Mouse (Mus musculus): Measurements from ENCODE around the gene Akap13.
A peak's percentile ranks its signal among the peaks of the same experiment; 100 is the strongest.

The Akap13 gene

DNA sequence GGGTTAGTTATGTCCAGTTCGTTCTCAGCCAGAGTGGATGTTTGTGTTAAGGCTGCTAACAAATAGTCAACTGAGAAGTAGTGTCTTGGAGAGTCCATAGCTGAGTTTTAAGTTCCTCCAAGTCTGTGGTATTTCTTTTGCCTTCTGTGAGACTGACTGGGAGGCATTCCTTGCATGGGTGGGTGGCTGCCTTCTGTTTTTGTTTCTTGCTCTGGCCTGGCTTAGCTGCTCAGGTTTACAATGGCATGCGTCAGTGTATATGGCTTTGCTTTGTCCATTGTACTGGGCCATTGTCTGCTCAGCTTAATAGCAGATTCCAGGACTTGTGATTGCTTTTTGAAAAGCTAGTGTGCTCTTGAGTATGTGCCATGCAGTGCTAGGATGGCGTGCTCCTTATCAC, 65.9 kb downstream of the Akap13 start:
- DNase-seq = no peak

- DNase-seq = no peak
Observed at GRCm38 (mm10) chr7:75522226-75522625, 66.9 kb downstream of the Akap13 start.

GRCm38 (mm10) chr7:75524789-75525569, 69.6 kb downstream of the Akap13 start:
- no peak for DNase-seq

- DNase-seq = no peak
Observed at GRCm38 (mm10) chr7:75525716-75526401, 70.5 kb downstream of the Akap13 start.

GRCm38 (mm10) chr7:75528751-75529150, 73.4 kb downstream of the Akap13 start:
- peak; percentile 44 for DNase-seq

DNA sequence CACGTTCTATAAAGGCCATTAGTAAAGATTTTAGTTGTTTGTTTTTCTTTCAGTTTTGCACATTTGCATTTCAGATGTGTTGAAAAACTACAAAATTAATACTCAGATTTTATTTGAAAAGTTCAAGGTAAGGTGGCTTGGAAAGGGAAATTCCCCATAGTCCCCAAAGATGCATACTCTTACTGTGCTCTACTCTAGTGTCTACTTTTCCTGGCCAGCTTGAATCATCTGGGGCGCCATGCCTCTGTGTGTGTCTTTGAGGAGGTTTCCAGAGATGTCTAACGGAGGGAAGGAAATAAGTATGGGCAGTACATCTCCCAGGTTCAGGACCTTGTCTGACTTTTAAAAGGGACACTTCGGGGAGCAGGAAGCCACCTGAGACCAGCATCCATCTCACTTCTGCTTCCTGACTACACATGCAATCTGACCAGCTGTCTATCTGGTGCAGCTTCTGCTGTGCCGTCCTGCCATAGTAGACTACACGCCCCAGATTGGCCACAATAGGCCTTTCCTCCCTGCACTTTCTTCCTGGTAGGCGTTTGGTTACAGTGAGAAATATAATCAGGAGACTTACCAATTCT, 74.6 kb downstream of the Akap13 start:
- no peak for DNase-seq

GRCm38 (mm10) chr7:75530642-75531041, 75.3 kb downstream of the Akap13 start:
- DNase-seq = no peak

DNA sequence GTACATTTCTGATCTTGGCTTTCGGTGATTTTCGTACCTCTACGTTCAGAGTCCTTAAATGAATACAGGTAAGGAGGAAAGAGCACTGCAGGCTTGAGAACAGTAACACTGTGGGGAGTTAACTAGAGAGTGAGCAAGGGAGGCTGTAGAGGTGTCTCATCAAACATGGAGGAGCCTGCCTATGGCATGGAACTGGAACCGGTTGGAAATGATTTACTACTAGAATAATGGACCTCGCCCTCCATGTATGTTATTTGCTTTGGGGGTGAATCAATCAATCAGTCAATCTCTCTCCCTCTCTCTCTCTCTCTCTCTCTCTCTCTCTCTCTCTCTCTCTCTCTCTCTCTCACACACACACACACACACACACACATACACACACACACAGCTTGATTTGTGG, 77.7 kb downstream of the Akap13 start:
- no peak for DNase-seq

GRCm38 (mm10) chr7:75536298-75536697, 81.0 kb downstream of the Akap13 start:
- DNase-seq = no peak

- no peak for DNase-seq
Observed at GRCm38 (mm10) chr7:75537567-75537966, 82.2 kb downstream of the Akap13 start.

DNA sequence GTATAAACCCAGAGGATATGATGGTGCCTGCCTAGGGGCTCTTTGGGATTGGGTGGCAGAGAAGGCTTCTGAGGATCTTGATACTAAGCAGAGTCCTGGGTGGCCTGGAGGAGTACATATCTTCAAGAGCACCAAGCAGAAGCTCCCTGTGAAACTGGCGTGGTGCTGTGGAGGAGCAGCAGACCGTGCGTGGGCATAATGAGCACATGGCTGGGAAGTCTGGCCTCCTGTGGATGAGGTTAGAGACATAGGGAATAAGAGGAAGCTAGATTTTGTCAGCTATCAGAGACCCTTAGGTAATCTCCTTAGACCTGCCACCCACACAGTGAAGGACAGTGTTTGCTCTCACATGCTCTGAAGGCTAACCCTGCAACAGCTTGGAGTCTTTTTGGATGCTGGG, 83.2 kb downstream of the Akap13 start:
- no peak for DNase-seq

DNA sequence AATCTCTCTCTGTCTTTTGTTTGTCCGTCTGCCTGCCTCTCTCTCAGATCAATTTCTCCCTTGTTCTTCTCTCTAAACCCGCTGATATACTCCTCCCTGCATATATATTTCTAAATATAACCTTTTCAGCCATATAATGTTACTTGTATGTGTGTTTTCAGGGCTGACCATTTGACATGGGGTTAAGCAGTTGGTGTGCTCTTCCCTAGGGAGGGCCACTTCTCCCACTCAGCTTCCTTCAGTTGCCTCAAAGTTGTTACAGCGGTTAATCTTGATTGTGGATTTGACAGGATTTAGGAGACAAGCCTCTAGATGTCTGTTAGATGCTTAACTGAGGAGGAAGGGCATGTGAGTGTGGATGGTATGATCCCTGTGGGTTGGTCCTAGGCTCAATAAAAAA, 83.8 kb downstream of the Akap13 start:
- DNase-seq = no peak

DNA sequence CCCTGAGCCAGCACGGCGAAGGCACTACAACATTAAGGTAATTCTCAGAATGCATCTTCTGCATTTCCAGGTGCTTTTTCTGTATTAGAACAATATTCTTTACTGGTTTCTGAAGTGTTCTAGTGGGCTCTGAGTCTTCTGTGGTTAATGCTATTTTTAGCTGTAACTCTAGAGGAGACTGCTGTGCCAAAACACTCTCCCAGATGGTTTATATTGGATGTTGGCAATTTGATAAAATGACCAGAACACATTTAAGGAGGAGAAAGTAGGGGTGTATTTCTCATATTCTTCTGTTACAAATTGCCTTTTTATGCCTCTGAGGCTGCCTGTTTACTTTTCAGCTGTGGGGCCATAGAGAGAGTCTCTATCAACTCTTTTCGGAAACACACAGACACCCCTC, 94.5 kb downstream of the Akap13 start:
- DNase-seq = no peak

DNA sequence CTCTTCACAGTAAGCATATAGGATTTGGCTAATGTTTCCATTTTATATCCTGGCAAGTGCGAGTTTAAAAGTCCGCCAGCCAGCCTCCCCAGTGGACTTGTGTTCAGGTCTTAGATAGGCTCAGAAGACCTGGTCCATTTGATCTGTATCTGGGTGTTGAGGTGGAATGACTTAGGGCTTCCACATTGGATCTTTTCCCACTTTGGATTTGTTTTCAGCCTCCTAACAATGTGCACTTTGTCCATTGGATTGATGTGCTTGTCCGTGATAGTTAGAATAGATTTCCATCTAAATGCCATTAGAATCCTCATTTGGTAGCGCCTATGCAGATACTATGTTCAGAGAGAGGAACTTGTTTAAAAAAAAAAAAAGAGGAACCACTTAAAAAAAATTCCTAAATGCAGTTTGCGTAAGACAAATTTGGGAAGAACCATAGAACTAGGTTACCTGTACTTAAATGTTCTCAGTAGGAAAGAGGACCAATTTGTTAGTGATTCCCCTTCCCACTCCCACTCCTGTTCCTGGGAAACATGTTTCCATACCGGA, 95.5 kb downstream of the Akap13 start:
- no peak for DNase-seq

DNA sequence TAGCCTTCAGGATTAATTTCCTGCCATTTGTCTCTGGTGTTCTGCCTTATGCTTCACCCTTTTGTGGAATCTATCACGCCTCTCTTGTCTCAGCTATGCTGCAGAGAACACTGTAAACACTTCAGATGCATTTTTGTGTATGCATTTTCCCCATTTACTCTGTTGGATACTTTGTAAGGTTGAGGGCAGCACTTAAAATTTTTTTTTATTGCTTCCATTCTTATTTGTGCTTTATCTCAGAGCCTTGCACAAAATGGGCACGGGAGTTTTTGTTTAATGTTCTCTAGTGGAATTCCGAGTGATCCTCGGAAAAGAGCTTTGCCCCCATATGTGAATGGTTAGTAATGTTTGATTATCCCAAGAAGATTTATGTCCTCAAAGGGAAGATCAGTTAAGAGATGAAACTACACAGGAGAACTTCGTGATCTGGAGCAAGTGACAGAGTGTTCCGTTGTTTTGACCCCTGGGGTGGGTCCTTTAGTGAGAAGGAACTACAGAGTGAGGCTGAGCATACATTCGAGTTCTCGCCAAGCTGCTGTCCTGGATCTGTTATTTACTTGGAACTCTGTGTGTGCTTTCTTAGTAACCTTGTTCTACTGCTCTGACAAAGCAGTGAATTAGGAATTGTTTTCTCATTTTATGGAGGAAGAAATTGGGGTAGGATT, 97.8 kb downstream of the Akap13 start:
- DNase-seq = no peak

DNA sequence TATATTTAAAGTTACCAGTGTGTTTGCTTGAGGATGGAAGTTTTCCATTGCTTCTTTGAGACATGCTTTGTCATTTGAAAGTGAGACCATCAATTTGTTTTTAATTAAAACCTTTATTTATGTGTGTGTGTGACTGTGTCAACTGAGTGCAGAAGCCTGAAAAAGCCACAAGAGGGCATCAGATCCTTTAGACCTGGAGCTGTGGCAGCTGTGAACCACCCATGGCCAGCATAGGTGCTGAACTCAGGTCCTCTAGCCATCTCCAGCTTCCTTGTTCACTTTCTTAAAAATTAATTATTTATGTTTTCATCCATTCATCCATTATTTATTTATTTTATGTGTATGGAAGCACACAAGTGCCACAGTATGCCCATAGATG, 98.3 kb downstream of the Akap13 start:
- DNase-seq = no peak

- DNase-seq = no peak
Observed at GRCm38 (mm10) chr7:75554065-75554464, 98.7 kb downstream of the Akap13 start.

- DNase-seq = no peak
Observed at GRCm38 (mm10) chr7:75555940-75556339, 100.6 kb downstream of the Akap13 start.

DNA sequence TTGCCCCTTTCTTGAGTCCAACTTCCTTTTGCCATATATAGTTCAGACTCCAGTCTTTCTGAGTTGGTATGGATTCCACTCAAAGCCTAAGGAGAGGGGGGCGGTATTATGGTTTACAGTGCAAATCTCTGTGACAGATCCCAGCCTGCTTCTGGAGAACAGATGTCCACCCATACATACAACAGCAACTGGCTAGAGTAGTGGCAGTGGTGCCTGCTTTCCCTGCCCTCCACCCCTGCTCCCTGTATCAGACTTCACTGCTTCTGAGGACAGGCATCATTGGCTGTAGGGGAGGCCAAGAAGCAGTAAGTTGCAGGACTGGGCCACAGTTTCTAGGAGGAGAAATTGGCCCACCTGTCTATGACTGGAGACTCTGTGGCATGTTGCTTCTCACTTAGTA, 102.9 kb downstream of the Akap13 start:
- no peak for DNase-seq

- DNase-seq = no peak
Observed at GRCm38 (mm10) chr7:75559119-75559518, 103.8 kb downstream of the Akap13 start.

DNA sequence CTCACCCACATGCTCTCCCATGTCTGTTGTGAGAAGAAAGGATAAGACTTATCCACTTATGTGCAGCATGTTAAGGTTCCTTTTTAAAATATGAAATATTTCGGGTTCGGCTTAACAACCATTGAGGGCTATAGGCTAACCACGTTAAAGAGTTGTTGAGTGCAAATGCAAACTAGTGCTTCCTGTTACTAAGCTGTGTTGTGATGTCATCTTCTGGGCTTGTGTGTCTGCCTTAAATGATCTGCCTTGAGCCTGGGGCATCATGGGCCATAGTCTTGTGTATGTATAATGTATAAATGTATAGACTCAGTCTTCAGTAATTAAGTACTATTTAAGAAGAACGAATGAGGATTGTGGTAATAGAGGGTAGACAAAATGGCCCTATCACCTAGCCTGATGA, 104.6 kb downstream of the Akap13 start:
- DNase-seq = no peak

GRCm38 (mm10) chr7:75560566-75560965, 105.2 kb downstream of the Akap13 start:
- no peak for DNase-seq

- DNase-seq = no peak
Observed at GRCm38 (mm10) chr7:75561134-75561533, 105.8 kb downstream of the Akap13 start.
